Mouse (Mus musculus) limb, embryonic 14.5 days (tissue): Measurements from ENCODE around the gene Cd164l2. TPM values are rescaled to one million over a fixed set of nuclear protein-coding genes. Genes with fewer than 3 reads are reported as not detected.

Experiments used
- ATAC-seq: fragments of 200-750 bp; cut with Nextera tagmentation; 2 replicates; pipeline ENCODE4 v1.8.0; 2017; ENCODE audit warnings: low read depth, moderate number of reproducible peaks, moderate TSS enrichment; ENCODE audit not compliant: low FRiP score
- DNase-seq: peaks from one replicate; pipeline ENCODE4 v3.0.0-alpha.2; 2015; ENCODE audit warnings: low spot score
- H3K27ac ChIP-seq: fragments of 300-500 bp; sonication (generic); replicated peaks from 2 replicates; pipeline ENCODE4 v1.5.1; 2014; ENCODE audit warnings: low read depth, mild to moderate bottlenecking, low read length, moderate library complexity, mixed read lengths
- H3K27me3 ChIP-seq: fragments of 300-500 bp; sonication (generic); 2 replicates; pipeline ENCODE4 v1.6.1; 2014; ENCODE audit warnings: low read length, mixed read lengths; ENCODE audit not compliant: control insufficient read depth, insufficient read depth
- H3K36me3 ChIP-seq: fragments of 300-500 bp; sonication (generic); 2 replicates; pipeline ENCODE4 v1.6.1; 2014; ENCODE audit warnings: mild to moderate bottlenecking, low read length, moderate library complexity, mixed read lengths; ENCODE audit not compliant: control insufficient read depth, insufficient read depth
- H3K4me1 ChIP-seq: fragments of 300-500 bp; sonication (generic); 2 replicates; pipeline ENCODE4 v1.6.1; 2014; ENCODE audit warnings: antibody characterized with exemption, low read length, mixed read lengths; ENCODE audit not compliant: control insufficient read depth, insufficient read depth
- H3K4me2 ChIP-seq: fragments of 300-500 bp; sonication (generic); replicated peaks from 2 replicates; pipeline ENCODE4 v1.6.1; 2014; ENCODE audit warnings: low read depth, mild to moderate bottlenecking, low read length, moderate library complexity; ENCODE audit not compliant: severe bottlenecking
- H3K4me3 ChIP-seq: fragments of 300-500 bp; sonication (generic); replicated peaks from 2 replicates; pipeline ENCODE4 v1.5.1; 2014; ENCODE audit warnings: low read length
- H3K9ac ChIP-seq: fragments of 300-500 bp; sonication (generic); 2 replicates; pipeline ENCODE4 v1.6.1; 2014; ENCODE audit warnings: mild to moderate bottlenecking, low read depth, low read length, moderate library complexity; ENCODE audit not compliant: severe bottlenecking
- H3K9me3 ChIP-seq: fragments of 300-500 bp; sonication (generic); 2 replicates; pipeline ENCODE4 v1.6.1; 2016; ENCODE audit warnings: low read length; ENCODE audit not compliant: control insufficient read depth
- POLR2A ChIP-seq: fragments of 200-500 bp; IDR thresholded peaks from 2 replicates; pipeline ENCODE4 v1.8.0; 2012; ENCODE audit warnings: inconsistent platforms, mild to moderate bottlenecking, moderate library complexity, borderline replicate concordance; ENCODE audit not compliant: insufficient read depth, insufficient read length; ENCODE audit errors: extremely low read depth
- WGBS: fragments of 180-500 bp; shearing (Covaris S2); extraction: QIAGEN DNeasy Blood & Tissue Kit; methylation state at CpG from one replicate; pipeline ENCODE4 v1.1.7; 2014; 5-methylcytosine and 5-hydroxymethylcytosine counted together
- polyA plus RNA-seq, 2 experiments: library from polyadenylated mRNA; depleted of rRNA in 1 of 2; stranded (reverse) in 1 of 2; unstranded in 1 of 2; fragments of >200 nt; fragmentation: Nextera tagmentation in 1 of 2; extraction: Ambion mirVana in 1 of 2; gene quantifications; 2 replicates each; pipeline versions ENCODE4 v1.2.1 to v1.2.3; 2012 to 2014

The Cd164l2 gene
- polyA plus RNA-seq, 2 experiments = 3.2 to 6.3 TPM

DNA sequence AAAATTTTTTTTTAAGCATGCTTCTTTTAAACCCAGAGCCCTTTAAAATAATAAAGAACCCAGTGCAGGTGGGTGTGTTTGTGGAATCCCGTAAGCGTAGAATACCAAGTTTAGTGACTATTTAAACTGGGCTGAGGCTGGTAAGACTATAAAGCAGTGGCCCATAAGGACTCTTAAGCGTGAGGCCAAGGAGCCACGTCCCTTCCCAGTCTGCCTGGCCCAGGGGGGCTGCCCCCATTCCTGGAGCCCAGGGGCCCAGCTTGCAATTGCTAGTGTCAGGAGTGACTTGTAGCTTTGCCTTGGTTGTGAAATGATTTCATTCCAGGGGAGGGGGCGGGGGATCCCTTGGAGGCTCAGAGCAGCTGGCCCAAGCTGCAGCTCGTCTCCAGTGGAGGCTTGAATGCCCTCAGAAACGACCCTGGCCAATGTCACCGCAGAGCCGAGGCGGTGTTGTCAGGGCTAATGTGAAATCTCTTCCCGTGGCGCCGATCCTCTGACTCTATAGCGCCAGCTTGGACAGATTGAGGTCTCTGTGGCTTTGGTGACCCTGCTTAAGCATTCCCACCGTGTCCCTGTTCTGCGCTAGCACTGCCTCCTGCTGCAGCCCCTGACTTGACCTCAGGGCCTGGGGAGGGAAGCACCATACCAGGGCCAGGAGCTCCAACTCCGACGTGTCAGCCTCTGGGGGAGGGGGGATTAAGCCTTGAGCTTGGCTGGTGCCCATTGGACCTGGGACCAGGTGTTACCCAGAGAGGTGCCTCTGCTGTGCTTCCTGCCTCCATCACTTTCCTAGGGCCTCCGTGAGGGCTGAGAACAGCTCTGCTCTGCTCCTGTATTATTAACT is 13.4 kb upstream of the Cd164l2 start:
- Histone ChIP-seq H3K4me1 (peaks cover 53% of the 10 kb centered on the region), H3K9me3 (no peaks in the 10 kb centered on the region), H3K9ac (no peak overlapping the region), H3K36me3 (peaks cover 32% of the 10 kb centered on the region), H3K27ac (peak overlapping the region; percentile 79), H3K4me3 (no peak overlapping the region), H3K27me3 (no peaks in the 10 kb centered on the region), H3K4me2 (peak overlapping the region; percentile 17; the same call in 1 of the 2 replicates)
- no peak for TF ChIP-seq POLR2A
- peak; percentile 8; the same call in 1 of the 2 replicates for ATAC-seq
- DNase-seq = no peak
- 12% methylated on average over 16 of the region's 19 CpGs for WGBS

GRCm38 (mm10) chr4:133199743-133200142 is 12.2 kb upstream of the Cd164l2 start:
- Histone ChIP-seq H3K9ac (no peak overlapping the region), H3K4me1 (peaks cover 59% of the 10 kb centered on the region), H3K9me3 (no peaks in the 10 kb centered on the region), H3K4me3 (no peak overlapping the region), H3K4me2 (no peak overlapping the region), H3K27me3 (no peaks in the 10 kb centered on the region), H3K27ac (peak overlapping the region; percentile 53; the same call in 1 of the 2 replicates), H3K36me3 (peaks cover 20% of the 10 kb centered on the region)
- ATAC-seq (no peak), DNase-seq (no peak)
- no peak for TF ChIP-seq POLR2A
- WGBS = 41% methylated on average over 6 of the region's 6 CpGs

DNA sequence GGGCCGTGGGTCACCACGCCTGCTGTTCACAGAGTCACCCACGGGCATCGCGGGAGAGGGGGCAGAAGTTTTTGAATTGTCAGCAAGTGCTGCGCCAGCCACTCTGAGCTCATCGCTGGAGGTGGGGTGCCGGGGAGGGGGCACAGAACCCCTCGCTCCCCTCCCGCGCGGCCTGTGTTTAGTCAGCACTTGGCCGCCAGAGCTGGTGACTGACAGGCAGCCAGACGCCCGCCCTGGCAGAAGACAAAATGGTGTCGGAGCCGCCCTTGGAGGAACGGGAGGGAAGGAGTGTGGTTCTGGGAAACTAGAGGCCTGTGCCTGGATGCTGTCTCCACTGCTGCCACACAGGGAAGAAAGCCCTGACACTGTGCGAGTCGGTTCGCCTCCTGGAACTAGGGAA is 11.6 kb upstream of the Cd164l2 start:
- no peak for TF ChIP-seq POLR2A
- H3K4me2 ChIP-seq = 0 out of 2 replicates have a peak overlapping the region, but pooled peaks have one; percentile 20
- peak overlapping the region; percentile 41; the same call in 1 of the 2 replicates for H3K9ac ChIP-seq
- H3K4me3 ChIP-seq = no peak overlapping the region
- H3K4me1 ChIP-seq = peaks cover 59% of the 10 kb centered on the region
- DNase-seq (peak; percentile 67), ATAC-seq (no peak)
- peaks cover 18% of the 10 kb centered on the region for H3K36me3 ChIP-seq
- no peaks in the 10 kb centered on the region for H3K9me3 ChIP-seq
- 41% methylated on average over 20 of the region's 21 CpGs for WGBS
- H3K27me3 ChIP-seq = no peaks in the 10 kb centered on the region
- H3K27ac ChIP-seq = peak overlapping the region; percentile 53; the same call in 1 of the 2 replicates

DNA sequence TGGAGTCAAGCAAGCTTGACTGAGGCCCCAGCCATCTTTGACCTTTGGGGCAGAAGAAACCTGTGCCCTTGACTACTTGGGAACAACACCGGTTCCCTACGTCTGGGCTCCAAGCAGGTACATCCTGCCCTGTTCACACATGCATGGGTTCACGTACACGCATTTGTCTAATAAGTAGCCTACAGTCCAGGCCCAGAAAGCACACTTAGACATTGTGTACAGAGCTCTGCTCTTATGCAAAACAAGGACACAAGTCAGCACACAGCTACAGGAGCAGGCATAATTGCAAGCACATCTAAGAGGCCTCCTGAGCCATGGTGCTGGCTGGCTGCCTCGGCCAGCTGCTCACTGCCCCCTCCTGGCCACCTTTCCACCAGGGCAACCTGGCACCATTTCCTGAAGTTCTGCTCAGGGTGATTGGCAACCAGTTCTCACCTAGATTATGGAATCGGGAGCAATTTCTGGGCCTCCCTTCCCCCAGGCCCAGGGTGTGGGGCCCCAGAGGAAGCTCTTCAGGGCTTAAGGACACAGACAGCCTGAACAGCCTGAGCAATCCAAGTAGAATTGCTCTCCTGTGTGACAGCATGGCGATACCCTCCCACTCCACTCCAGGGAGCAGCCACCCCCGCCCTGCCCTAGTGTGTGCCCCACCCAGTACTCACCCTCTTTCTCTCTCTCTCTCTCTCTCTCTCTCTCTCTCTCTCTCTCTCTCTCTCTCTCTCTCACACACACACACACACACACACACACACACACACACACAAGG is 10.7 kb upstream of the Cd164l2 start:
- no peak for ATAC-seq
- Histone ChIP-seq H3K4me3 (no peak overlapping the region), H3K4me2 (no peak overlapping the region), H3K4me1 (peaks cover 59% of the 10 kb centered on the region), H3K27ac (peak overlapping the region; percentile 53; the same call in 1 of the 2 replicates), H3K9me3 (no peaks in the 10 kb centered on the region), H3K36me3 (peaks cover 11% of the 10 kb centered on the region), H3K27me3 (no peaks in the 10 kb centered on the region), H3K9ac (no peak overlapping the region)
- no peak for TF ChIP-seq POLR2A
- DNase-seq = peak; percentile 63
- WGBS = 50% methylated on average over 8 of the region's 8 CpGs

- Histone ChIP-seq H3K27ac (no peak overlapping the region), H3K36me3 (no peaks in the 10 kb centered on the region; the same call in 1 of the 2 replicates), H3K27me3 (no peaks in the 10 kb centered on the region), H3K9me3 (no peaks in the 10 kb centered on the region), H3K4me3 (no peak overlapping the region), H3K9ac (no peak overlapping the region), H3K4me2 (no peak overlapping the region), H3K4me1 (peaks cover 50% of the 10 kb centered on the region)
- 92% methylated on average over 3 of the region's 3 CpGs for WGBS
- ATAC-seq (no peak), DNase-seq (no peak)
- no peak for TF ChIP-seq POLR2A
Measured at GRCm38 (mm10) chr4:133202254-133202653, 9.7 kb upstream of the Cd164l2 start.
